Mouse (Mus musculus): ENCODE results near the gene Pigs. TPM values are rescaled to one million over a fixed set of nuclear protein-coding genes. Genes with fewer than 3 reads are reported as not detected.

Gene Pigs
- polyA plus RNA-seq, 1 experiment from 2014 or later = 96.5 TPM

DNA sequence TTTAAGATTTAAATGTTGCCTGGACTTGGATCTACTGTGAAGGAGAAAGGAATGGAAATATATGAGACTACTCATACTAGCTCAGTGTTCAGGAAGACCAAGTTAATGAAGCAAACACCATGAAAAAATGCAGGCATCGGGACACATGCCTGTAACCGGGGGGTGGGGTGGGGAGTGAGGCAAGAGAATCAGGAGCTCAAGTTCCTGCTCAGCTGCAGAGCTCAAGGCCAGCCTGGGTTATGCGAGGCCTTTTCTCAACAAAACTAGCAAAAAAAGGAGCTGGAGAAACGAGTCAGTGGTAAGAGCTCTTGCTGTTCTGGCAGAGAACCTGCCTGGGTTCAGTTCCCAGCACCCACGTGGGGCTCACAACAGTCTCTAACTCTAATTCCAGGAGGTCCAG is 5.8 kb downstream of the Pigs start:
- CTCF ChIA-PET = interaction anchor here (1.2 kb wide), 1 partner anchor 17 kb away, joined by 3 read pairs; no protein-coding TSS in a partner anchor
- ATAC-seq = no peak

DNA sequence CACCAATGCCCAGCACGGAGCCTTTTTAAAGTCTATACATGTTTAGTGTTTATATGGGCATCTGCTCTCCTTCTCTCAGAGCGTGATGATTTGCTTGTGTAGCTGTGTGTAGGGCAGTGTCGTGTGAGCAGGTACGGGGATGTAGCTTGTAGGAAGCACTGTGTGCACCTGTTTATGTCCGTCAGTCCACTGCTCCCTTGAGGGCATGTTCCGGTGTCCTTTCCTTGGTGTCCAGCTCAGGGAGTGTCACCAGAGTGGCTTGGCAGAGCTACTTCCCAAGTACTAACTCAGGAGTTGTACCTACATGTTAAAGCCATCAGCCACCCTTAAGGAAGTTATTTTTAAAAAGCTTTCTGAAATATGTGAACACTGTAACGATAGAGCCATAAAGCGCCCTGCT is 8.8 kb downstream of the Pigs start:
- in situ Hi-C loops (cut with MboI; ENCODE audit: low pct_unique_long_range_greater_than_20kb) = no loop called here
- DNase-seq (ENCODE audit: low read depth, low spot score) (no peak), ATAC-seq (no peak)
- no peaks in the 10 kb centered on the region for H3K27me3 ChIP-seq
- ChIA-PET POLR2A (no interaction called here), CTCF (no interaction called here)
- TF ChIP-seq CTCF (IDR thresholded peaks at IDR 0.05) = no peak

More for the DNA sequence above, 5.8 kb downstream of the Pigs start:
- DNase-seq (ENCODE audit: low read depth, low spot score) = no peak
- POLR2A ChIA-PET = interaction anchor here (1.2 kb wide), 1 partner anchor 12 kb away, joined by 3 read pairs; no protein-coding TSS in a partner anchor
- no peaks in the 10 kb centered on the region for H3K27me3 ChIP-seq
- in situ Hi-C loops (cut with MboI; ENCODE audit: low pct_unique_long_range_greater_than_20kb) = no loop called here
- no peak for TF ChIP-seq CTCF (IDR thresholded peaks at IDR 0.05)

DNA sequence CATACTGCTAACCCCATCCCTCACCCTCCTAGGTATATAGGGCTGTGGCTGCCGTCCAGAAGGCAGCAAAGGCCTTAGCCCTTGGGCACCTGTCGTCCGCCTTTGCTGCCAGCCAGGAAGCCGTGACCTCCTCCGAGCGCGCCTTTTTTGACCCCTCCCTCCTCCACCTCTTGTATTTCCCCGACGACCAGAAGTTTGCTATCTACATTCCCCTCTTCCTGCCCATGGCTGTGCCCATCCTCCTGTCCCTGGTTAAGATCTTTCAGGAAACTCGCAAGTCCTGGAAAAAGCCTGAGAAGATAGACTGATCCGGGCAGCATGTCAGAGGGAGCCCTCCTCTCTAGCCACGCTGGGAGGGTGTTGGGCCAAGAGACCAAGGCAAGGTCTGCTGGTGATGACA is 13.5 kb downstream of the Pigs start:
- H3K27me3 ChIP-seq = no peaks in the 10 kb centered on the region
- ChIA-PET POLR2A (no interaction called here), CTCF (no interaction called here)
- DNase-seq (ENCODE audit: low read depth, low spot score) (no peak), ATAC-seq (no peak)
- TF ChIP-seq CTCF (IDR thresholded peaks at IDR 0.05) = no peak
- in situ Hi-C loops (cut with MboI; ENCODE audit: low pct_unique_long_range_greater_than_20kb) = no loop called here

DNA sequence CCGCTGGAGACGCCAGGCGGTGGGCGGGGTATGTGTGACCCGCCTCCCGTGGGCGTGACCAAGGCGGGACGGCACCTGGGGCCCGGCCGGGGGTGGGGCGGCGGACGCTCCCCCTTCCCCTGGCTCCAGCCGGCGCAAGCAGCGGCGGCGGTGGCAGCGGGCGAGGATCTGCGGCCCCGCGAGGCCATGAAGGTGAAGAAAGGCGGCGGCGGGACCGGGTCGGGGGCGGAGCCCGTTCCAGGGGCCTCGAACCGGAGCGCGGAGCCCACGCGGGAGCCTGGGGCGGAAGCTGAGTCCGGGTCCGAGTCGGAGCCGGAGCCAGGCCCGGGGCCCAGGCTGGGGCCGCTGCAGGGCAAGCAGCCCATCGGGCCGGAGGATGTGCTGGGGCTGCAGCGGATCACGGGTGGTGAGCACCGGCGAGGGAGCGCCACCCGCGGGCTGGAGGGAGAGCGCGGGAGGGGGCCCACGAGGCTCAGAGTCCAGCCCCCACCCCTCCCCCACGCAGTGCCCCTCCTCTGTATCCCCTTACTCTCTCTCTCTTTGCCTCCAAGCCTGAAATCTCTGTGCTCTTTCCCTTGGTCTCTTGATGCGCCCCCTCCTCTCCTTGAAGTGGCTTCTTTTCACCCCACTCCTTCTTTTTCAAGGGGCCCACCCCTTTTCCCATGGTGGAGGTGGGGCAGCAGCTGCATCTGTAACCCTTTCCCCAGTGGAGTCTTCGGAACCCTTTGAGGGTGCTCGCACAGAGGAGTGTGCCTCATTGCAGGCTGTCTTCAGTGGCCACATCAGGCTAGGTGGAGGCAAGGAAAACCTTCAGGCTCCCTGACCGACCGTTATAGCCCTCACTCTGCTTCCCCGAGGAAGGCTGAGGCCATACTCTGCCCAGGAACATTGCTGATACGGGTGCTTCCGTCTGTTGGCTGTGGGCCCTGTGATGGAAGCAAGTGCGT is 15.4 kb downstream of the Pigs start, which contains the start of gene Unc119:
Gene Unc119 (plus strand): TSS at position 102 of the 947 bp plus-strand sequence.
- in situ Hi-C loops (cut with MboI; ENCODE audit: low pct_unique_long_range_greater_than_20kb) = no loop called here
- ChIA-PET CTCF (interaction anchor here (0.9 kb wide), 1 partner anchor 81 kb away, joined by 3 read pairs; no protein-coding TSS in a partner anchor), POLR2A (interaction anchor here (0.5 to 1.1 kb wide), 4 partner anchors 12 to 1498 kb away, joined by 3 to 4 read pairs (median 3); no protein-coding TSS in a partner anchor)
- H3K27me3 ChIP-seq = no peaks in the 10 kb centered on the region
- TF ChIP-seq CTCF (IDR thresholded peaks at IDR 0.05) = no peak
- DNase-seq (ENCODE audit: low read depth, low spot score) (no peak), ATAC-seq (peak; percentile 41)

DNA sequence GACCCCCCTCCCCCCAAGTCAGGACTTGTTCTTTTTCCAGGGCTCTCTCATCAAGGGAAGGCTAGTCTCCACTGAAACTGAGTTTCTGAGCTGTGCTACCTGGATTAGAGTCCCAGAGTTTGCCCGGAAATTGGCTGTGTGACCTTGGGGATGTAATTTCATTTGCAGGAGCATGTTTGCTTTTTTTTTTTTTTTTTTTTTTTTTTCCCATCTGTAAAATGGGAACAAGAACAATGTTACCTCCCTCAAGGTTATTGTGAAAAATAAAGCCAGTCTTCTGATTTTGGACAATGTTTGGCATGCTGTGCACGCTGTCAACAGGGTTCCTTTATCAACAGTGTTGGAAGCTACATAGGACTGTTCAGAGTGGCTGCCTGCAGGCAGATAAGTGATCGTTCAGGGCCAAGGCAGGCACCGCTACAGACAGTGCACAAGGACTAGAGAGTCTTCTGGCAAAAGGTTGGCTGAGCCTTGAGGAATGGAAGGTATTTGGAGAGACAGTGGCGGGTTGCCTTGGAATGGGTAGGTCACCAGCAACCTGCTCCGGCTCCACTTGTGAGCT is 16.2 kb downstream of the Pigs start:
- no peak for ATAC-seq
- no peak for DNase-seq (ENCODE audit: low read depth, low spot score)
- ChIA-PET POLR2A (interaction anchor here (0.7 to 1.1 kb wide), 2 partner anchors 13 to 1498 kb away, joined by 3 to 4 read pairs; no protein-coding TSS in a partner anchor), CTCF (interaction anchor here (0.6 to 2.0 kb wide), 5 partner anchors 11 to 82 kb away, joined by 3 to 5 read pairs (median 3); no protein-coding TSS in a partner anchor)
- in situ Hi-C loops (cut with MboI; ENCODE audit: low pct_unique_long_range_greater_than_20kb) = no loop called here
- H3K27me3 ChIP-seq = no peaks in the 10 kb centered on the region
- TF ChIP-seq CTCF (IDR thresholded peaks at IDR 0.05) = no peak

DNA sequence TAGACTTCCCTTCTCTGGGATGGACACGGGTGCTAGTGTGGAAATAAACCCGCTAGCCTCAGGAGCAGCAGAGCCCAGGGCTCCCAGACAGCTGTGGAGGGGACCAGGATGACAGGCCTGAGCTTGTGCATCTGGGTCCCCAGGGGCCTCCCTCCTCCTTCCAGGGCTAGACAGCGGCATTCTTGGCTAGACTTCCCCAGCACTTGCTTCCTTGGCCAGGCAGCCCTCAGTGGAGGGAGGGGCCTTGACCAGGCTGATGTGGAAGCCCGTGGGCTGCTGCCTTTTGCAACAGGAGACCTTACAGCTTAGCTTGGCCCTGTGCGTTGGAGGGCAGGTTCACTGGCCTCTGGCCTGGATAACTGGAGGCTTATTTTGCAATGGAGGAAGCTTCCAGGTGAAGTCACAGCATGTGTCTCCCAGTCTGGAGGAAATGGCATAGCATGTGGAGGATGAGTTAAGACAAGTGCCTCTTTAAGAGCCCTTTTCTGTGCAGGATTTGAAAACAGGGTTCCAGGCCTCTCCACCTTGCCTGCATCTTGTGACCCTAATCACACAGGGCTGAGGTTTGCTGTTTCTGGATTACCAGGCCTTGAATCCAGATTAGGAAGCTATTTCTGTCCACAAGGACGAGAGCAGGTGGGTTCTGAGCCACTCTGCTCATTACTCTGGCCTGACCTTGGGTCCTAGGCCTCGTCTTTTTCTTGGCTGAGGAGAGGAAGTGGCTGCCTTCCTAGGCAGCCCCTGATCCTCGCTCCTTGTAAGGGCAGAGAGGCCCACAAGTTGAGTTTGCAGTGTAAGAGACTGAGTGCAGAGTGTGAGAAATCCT is 16.9 kb downstream of the Pigs start:
- TF ChIP-seq CTCF (IDR thresholded peaks at IDR 0.05) = no peak
- in situ Hi-C loops (cut with MboI; ENCODE audit: low pct_unique_long_range_greater_than_20kb) = no loop called here
- CTCF ChIA-PET = interaction anchor here (0.6 to 2.0 kb wide), 6 partner anchors 10 to 108 kb away, joined by 3 to 5 read pairs (median 3); no protein-coding TSS in a partner anchor
- ATAC-seq = no peak
- POLR2A ChIA-PET = interaction anchor here (1.1 kb wide), 1 partner anchor 13 kb away, joined by 3 read pairs; no protein-coding TSS in a partner anchor
- no peaks in the 10 kb centered on the region for H3K27me3 ChIP-seq
- DNase-seq (ENCODE audit: low read depth, low spot score) = no peak

DNA sequence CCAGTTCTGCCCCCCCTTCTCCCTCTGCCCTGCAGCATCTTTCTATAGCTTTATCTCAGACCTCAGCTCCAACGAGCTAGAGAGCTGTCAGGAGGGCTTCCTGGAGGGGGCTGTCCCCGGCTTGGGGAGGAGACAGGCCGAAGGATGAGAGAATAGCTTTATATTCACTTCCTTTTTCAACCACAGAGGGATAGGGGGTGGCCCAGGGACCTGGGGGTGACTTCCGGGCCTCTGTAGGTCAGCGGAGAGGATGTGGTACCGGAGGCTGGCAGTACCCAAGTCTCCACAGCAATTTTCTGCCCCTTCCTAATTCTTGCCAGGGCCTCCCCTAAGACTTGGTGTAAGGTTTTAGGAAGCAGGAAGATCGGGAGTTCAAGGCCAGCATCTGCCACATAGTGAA is 17.6 kb downstream of the Pigs start:
- no peak for TF ChIP-seq CTCF (IDR thresholded peaks at IDR 0.05)
- no peaks in the 10 kb centered on the region for H3K27me3 ChIP-seq
- DNase-seq (ENCODE audit: low read depth, low spot score) (no peak), ATAC-seq (no peak)
- in situ Hi-C loops (cut with MboI; ENCODE audit: low pct_unique_long_range_greater_than_20kb) = no loop called here
- ChIA-PET POLR2A (interaction anchor here (1.0 to 1.8 kb wide), 2 partner anchors 12 to 83 kb away, joined by 3 to 6 read pairs; no protein-coding TSS in a partner anchor), CTCF (interaction anchor here (1.5 to 2.0 kb wide), 2 partner anchors 10 to 107 kb away, joined by 4 to 5 read pairs; no protein-coding TSS in a partner anchor)

DNA sequence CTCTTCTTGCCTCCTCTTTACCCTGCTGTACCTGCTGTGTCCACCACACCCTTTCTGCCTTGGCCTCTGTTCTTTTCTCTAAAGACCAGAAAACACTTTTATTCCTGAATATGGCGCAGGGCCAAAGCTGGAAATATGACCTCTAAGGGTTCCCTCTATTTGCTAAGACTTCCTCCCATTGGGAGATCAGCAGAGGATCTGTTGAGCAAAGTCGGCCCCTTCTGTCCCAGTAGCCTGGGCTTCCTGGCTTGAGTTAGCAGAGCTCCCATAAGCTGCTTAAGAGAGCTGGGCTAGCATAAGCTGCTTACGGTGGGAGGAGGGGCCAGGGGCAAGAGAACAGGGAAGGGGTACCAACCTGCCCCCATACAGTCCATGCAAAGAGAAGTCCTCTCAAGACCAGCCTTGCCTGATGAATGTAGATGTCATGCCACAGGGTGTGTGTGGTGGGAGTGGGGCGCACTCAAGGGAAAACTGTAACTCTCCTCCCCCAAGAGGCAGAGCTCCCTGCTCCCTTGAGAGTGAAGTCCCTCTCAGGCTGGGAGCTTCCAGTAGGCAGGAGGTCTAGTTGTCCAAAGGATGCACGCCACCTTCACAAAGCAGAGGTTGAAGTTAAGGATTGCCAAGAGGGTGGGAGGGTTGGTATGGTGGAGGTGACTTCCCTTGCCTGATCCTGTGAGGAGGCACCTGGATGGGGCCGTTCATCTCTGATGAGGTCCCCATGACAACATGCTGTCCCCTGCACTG is 18.3 kb downstream of the Pigs start:
- ATAC-seq (no peak), DNase-seq (ENCODE audit: low read depth, low spot score) (no peak)
- POLR2A ChIA-PET = interaction anchor here (0.6 to 1.8 kb wide), 3 partner anchors 13 to 845 kb away, joined by 3 to 6 read pairs (median 6); no protein-coding TSS in a partner anchor
- H3K27me3 ChIP-seq = no peaks in the 10 kb centered on the region
- in situ Hi-C loops (cut with MboI; ENCODE audit: low pct_unique_long_range_greater_than_20kb) = no loop called here
- no peak for TF ChIP-seq CTCF (IDR thresholded peaks at IDR 0.05)
- CTCF ChIA-PET = interaction anchor here (1.4 to 2.0 kb wide), 3 partner anchors 9 to 107 kb away, joined by 4 to 5 read pairs (median 4); no protein-coding TSS in a partner anchor

Measured in Patski (cell line).